Mouse (Mus musculus): Measurements from ENCODE around the gene Nup43.

GRCm38 (mm10) chr10:7686902-7687301 is 19.6 kb downstream of the Nup43 start:
- TF ChIP-seq POLR2A (IDR thresholded peaks at IDR 0.05; ENCODE audit: insufficient read length, low read depth) (no peak), MYOG (IDR thresholded peaks at IDR 0.05; ENCODE audit: control insufficient read depth in 1 of 3, insufficient read depth in 1 of 3, insufficient read length in 2 of 3, low read depth in 2 of 3) (no peak)
